In genomic region chr17:49885035-49885434, GRCm38 (mm10) we compare ENCODE assay signal across 14 mouse cellular contexts.
DNase-seq lines count a peak whose midpoint lies in the region; ATAC-seq and TF ChIP-seq lines count a peak whose summit lies in the region.
"Had no signal": no experiment of that assay in that cellular context is flagged by ENCODE, and none has a peak within 500 bp of the region (broad histone marks: within the 10 kb centered on the region; RNA-seq: fewer than 3 reads in every experiment).

No protein-coding gene starts in this region.

- no peak overlapping the region for H3K4me2 ChIP-seq in forebrain, postnatal 0 days (ENCODE audit: low read depth)
- no peak overlapping the region for H3K4me2 ChIP-seq in forebrain, embryonic 12.5 days
- no peak overlapping the region for H3K4me2 ChIP-seq in embryonic facial prominence, embryonic 14.5 days (ENCODE audit: low read depth, low read length)
- no peak overlapping the region for H3K4me2 ChIP-seq in intestine, embryonic 16.5 days (ENCODE audit: low read depth, low read length)
- H3K4me2 ChIP-seq: liver, embryonic 12.5 days had no signal

- H3K9me3 ChIP-seq in forebrain, postnatal 0 days (ENCODE audit: low read length): no peaks in the 10 kb centered on the region
- H3K9me3 ChIP-seq in forebrain, embryonic 12.5 days: no peaks in the 10 kb centered on the region
- H3K9me3 ChIP-seq in embryonic facial prominence, embryonic 14.5 days (ENCODE audit: control insufficient read depth, low read length): no peaks in the 10 kb centered on the region
- no peaks in the 10 kb centered on the region for H3K9me3 ChIP-seq in intestine, embryonic 16.5 days (ENCODE audit: control insufficient read depth, low read length)
- H3K9me3 ChIP-seq: liver, embryonic 12.5 days had no signal

- no peak overlapping the region for H3K4me3 ChIP-seq in forebrain, postnatal 0 days (ENCODE audit: low read depth, low read length)
- no peak overlapping the region for H3K4me3 ChIP-seq in forebrain, embryonic 12.5 days (replicated peaks)
- H3K4me3 ChIP-seq in embryonic facial prominence, embryonic 14.5 days (ENCODE audit: low read depth, low read length): no peak overlapping the region
- H3K4me3 ChIP-seq in intestine, embryonic 16.5 days (ENCODE audit: low read length): no peak overlapping the region
- H3K4me3 ChIP-seq: erythroblast, embryonic 14.5 days; liver, embryonic 12.5 days had no signal

- 47% methylated on average over 11 of the region's 11 CpGs for WGBS in forebrain, postnatal 0 days
- WGBS in forebrain, embryonic 12.5 days: 83% methylated on average over 11 of the region's 11 CpGs
- WGBS in embryonic facial prominence, embryonic 14.5 days: 74% methylated on average over 11 of the region's 11 CpGs
- WGBS in intestine, embryonic 16.5 days: 70% methylated on average over 11 of the region's 11 CpGs

- intact Hi-C loops in left cerebral cortex, postnatal 4 days (cut with DNase I): no loop called here

- no peak overlapping the region for H3K27ac ChIP-seq in forebrain, postnatal 0 days (ENCODE audit: low read depth, low read length)
- H3K27ac ChIP-seq in forebrain, embryonic 12.5 days: no peak overlapping the region
- H3K27ac ChIP-seq in embryonic facial prominence, embryonic 14.5 days (replicated peaks; ENCODE audit: low read depth, low read length): no peak overlapping the region
- H3K27ac ChIP-seq in intestine, embryonic 16.5 days (ENCODE audit: low read length): no peak overlapping the region
- H3K27ac ChIP-seq: kidney, postnatal 0 days; liver, embryonic 12.5 days had no signal

- H3K4me1 ChIP-seq in forebrain, postnatal 0 days (ENCODE audit: insufficient read depth): no peaks in the 10 kb centered on the region
- peaks cover 19% of the 10 kb centered on the region for H3K4me1 ChIP-seq in forebrain, embryonic 12.5 days
- H3K4me1 ChIP-seq in embryonic facial prominence, embryonic 14.5 days (ENCODE audit: control insufficient read depth, insufficient read depth, low read length): no peaks in the 10 kb centered on the region
- H3K4me1 ChIP-seq in intestine, embryonic 16.5 days (ENCODE audit: control insufficient read depth, insufficient read depth, low read length): peaks cover 7% of the 10 kb centered on the region; the same call in 1 of the 2 replicates

- ATAC-seq in forebrain, postnatal 0 days: peak; percentile 25
- no peak for ATAC-seq in forebrain, embryonic 12.5 days (ENCODE audit: low FRiP score)
- ATAC-seq in embryonic facial prominence, embryonic 14.5 days (ENCODE audit: low read depth): no peak; the same call in 1 of the 2 replicates
- no peak for ATAC-seq in intestine, embryonic 16.5 days
- ATAC-seq: liver, embryonic 12.5 days had no signal

- TF ChIP-seq CTCF in forebrain, postnatal 0 days (IDR thresholded peaks at IDR 0.05; ENCODE audit: low read depth): no peak

- no peaks in the 10 kb centered on the region for H3K36me3 ChIP-seq in forebrain, postnatal 0 days (ENCODE audit: insufficient read depth)
- no peaks in the 10 kb centered on the region for H3K36me3 ChIP-seq in forebrain, embryonic 12.5 days (replicated peaks)
- H3K36me3 ChIP-seq in embryonic facial prominence, embryonic 14.5 days (ENCODE audit: control insufficient read depth, insufficient read depth, low read length): no peaks in the 10 kb centered on the region
- H3K36me3 ChIP-seq in intestine, embryonic 16.5 days (ENCODE audit: control insufficient read depth, insufficient read depth, low read length): no peaks in the 10 kb centered on the region
- H3K36me3 ChIP-seq: liver, embryonic 12.5 days had no signal

- H3K27me3 ChIP-seq in forebrain, postnatal 0 days (ENCODE audit: insufficient read depth, low read length): no peaks in the 10 kb centered on the region
- H3K27me3 ChIP-seq in forebrain, embryonic 12.5 days: peaks cover 2% of the 10 kb centered on the region; the same call in 1 of the 2 replicates
- no peaks in the 10 kb centered on the region for H3K27me3 ChIP-seq in embryonic facial prominence, embryonic 14.5 days (replicated peaks; ENCODE audit: control insufficient read depth, insufficient read depth, low read length)
- H3K27me3 ChIP-seq in intestine, embryonic 16.5 days (replicated peaks; ENCODE audit: control insufficient read depth, insufficient read depth, low read length): no peaks in the 10 kb centered on the region
- H3K27me3 ChIP-seq: liver, embryonic 12.5 days had no signal

- no peak for DNase-seq in forebrain, postnatal 0 days
- DNase-seq in left cerebral cortex, postnatal 4 days: peak; percentile 86
- no peak for DNase-seq in left cerebral cortex, adult 8-10 months (ENCODE audit: low spot score in 2 of 2)
- DNase-seq in Muller cell, postnatal 12 days (ENCODE audit: inconsistent ontology term): peak; percentile 69
- DNase-seq in embryonic facial prominence, embryonic 14.5 days (ENCODE audit: low spot score): peak; percentile 24
- DNase-seq in liver: no peak
- DNase-seq: adrenal gland, adult 2 months; cerebellum, adult 2 months; spleen, adult 18-20 months had no signal

- no peak overlapping the region for H3K9ac ChIP-seq in forebrain, postnatal 0 days
- H3K9ac ChIP-seq in forebrain, embryonic 12.5 days: no peak overlapping the region
- H3K9ac ChIP-seq in embryonic facial prominence, embryonic 14.5 days (ENCODE audit: low read depth, low read length): no peak overlapping the region
- no peak overlapping the region for H3K9ac ChIP-seq in intestine, embryonic 16.5 days (ENCODE audit: low read depth, low read length)
- H3K9ac ChIP-seq: liver, embryonic 12.5 days had no signal

Comparison
In these comparisons a context has a peak if more than half of its experiments do, and no peak if none do; other contexts are left out.
1. DNase-seq: peak in left cerebral cortex, postnatal 4 days (single experiment), Muller cell, postnatal 12 days (single experiment) and embryonic facial prominence, embryonic 14.5 days (single experiment); none in forebrain, postnatal 0 days (single experiment), left cerebral cortex, adult 8-10 months (0 of 2) and liver (single experiment).